Mouse (Mus musculus): ENCODE measurements around the gene Synpr. TPM values are rescaled to one million over a fixed set of nuclear protein-coding genes. Genes with fewer than 3 reads are reported as not detected.

Synpr gene
- polyA plus RNA-seq, 1 experiment, result 3.6 TPM

- no peak overlapping the region for H3K27ac ChIP-seq (ENCODE audit: control insufficient read depth, insufficient read depth, low read length)
- DNase-seq, result no peak
- no peaks in the 10 kb centered on the region for H3K4me1 ChIP-seq (replicated peaks; ENCODE audit: control insufficient read depth, insufficient read depth, low read length)
- no peaks in the 10 kb centered on the region for H3K27me3 ChIP-seq (ENCODE audit: control insufficient read depth, insufficient read depth, low read length)
- no peaks in the 10 kb centered on the region for H3K36me3 ChIP-seq (ENCODE audit: control insufficient read depth, insufficient read depth, low read length)
- TF ChIP-seq POLR2A (IDR thresholded peaks at IDR 0.05; ENCODE audit: control insufficient read depth, extremely low read depth, insufficient read depth, low read length, poor library complexity), result no peak
- no peak for TF ChIP-seq CTCF (IDR thresholded peaks at IDR 0.05; ENCODE audit: borderline replicate concordance, control insufficient read depth, extremely low read depth, insufficient read depth, low read length, poor library complexity)
- H3K4me3 ChIP-seq (ENCODE audit: control insufficient read depth, insufficient read depth, low read length), result no peak overlapping the region
- 60% methylated on average over 5 of the region's 5 CpGs for WGBS
Measured at GRCm38 (mm10) chr14:13505355-13505754, 220.8 kb downstream of the Synpr start.

GRCm38 (mm10) chr14:13518608-13519139 lies 234.1 kb downstream of the Synpr start:
- 92% methylated on average over 5 of the region's 5 CpGs for WGBS
- no peak for DNase-seq
- TF ChIP-seq POLR2A (IDR thresholded peaks at IDR 0.05; ENCODE audit: control insufficient read depth, extremely low read depth, insufficient read depth, low read length, poor library complexity) (no peak), CTCF (IDR thresholded peaks at IDR 0.05; ENCODE audit: borderline replicate concordance, control insufficient read depth, extremely low read depth, insufficient read depth, low read length, poor library complexity) (no peak)

DNA sequence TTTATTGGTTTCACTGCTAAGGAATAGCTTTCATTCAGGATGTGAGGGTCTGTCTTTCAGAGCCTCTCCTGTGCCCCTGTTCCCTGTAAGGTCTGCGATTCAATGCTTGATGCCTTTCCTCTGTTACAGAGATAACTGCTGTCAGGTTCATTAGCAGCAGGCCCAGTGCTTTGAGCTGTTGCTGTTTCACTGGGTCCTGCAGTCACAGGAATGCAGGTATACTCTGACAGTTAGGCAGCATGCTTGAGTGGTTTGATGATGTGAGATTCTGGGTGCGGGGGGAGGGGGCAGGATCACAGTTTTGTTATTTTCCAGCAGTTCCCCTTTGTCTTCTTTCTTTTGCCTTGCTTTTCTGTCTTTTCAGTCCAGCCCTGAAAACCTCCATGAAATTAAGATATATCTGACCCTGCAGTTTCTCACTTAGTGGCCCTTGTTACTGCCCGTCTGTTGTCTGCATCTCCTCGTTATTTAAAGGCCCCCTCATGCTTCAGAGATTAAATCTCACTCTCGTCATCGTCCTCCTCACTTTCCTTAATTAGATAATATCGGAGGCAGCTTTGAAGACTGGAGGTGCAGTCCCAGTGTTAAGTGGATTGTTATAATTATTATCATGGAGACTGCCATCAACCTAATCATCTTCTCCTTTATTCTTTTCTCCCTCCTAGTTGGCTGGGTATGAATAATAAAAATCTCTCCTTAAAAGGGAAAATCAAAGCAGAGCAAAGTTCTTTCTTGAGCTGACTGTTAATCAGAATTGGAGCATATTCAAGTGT lies 234.8 kb downstream of the Synpr start:
- no peaks in the 10 kb centered on the region for H3K4me1 ChIP-seq (replicated peaks; ENCODE audit: control insufficient read depth, insufficient read depth, low read length)
- no peak for DNase-seq
- WGBS, result 92% methylated on average over 7 of the region's 7 CpGs
- no peak for TF ChIP-seq POLR2A (IDR thresholded peaks at IDR 0.05; ENCODE audit: control insufficient read depth, extremely low read depth, insufficient read depth, low read length, poor library complexity)
- no peaks in the 10 kb centered on the region for H3K27me3 ChIP-seq (ENCODE audit: control insufficient read depth, insufficient read depth, low read length)
- no peak overlapping the region for H3K4me3 ChIP-seq (ENCODE audit: control insufficient read depth, insufficient read depth, low read length)
- no peak overlapping the region for H3K27ac ChIP-seq (ENCODE audit: control insufficient read depth, insufficient read depth, low read length)
- H3K36me3 ChIP-seq (ENCODE audit: control insufficient read depth, insufficient read depth, low read length), result no peaks in the 10 kb centered on the region

More at GRCm38 (mm10) chr14:13518608-13519139, 234.1 kb downstream of the Synpr start:
- no peaks in the 10 kb centered on the region for H3K36me3 ChIP-seq (ENCODE audit: control insufficient read depth, insufficient read depth, low read length)
- no peak overlapping the region for H3K27ac ChIP-seq (ENCODE audit: control insufficient read depth, insufficient read depth, low read length)
- no peak overlapping the region for H3K4me3 ChIP-seq (ENCODE audit: control insufficient read depth, insufficient read depth, low read length)
- H3K4me1 ChIP-seq (replicated peaks; ENCODE audit: control insufficient read depth, insufficient read depth, low read length), result no peaks in the 10 kb centered on the region
- H3K27me3 ChIP-seq (ENCODE audit: control insufficient read depth, insufficient read depth, low read length), result no peaks in the 10 kb centered on the region

DNA sequence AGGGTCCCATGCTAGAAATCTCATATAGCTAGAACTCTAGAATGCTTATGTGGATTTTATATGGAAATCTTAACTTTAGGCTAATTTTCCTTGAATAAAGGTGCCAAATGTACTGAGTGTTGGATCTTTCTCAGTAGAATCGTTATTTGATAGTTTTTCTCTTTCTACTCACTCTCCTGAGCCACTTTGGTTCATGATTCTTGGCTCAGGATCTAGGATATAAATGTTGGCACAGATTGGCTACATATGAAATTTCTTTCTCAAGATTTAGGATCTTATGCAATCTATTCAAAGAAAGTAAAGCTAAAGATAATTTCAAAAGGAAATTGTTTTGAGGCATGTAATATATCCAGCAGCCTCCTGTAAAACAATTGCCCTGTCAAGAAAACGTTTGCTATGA lies 263.2 kb downstream of the Synpr start:
- H3K36me3 ChIP-seq (ENCODE audit: control insufficient read depth, insufficient read depth, low read length), result no peaks in the 10 kb centered on the region
- H3K27ac ChIP-seq (ENCODE audit: control insufficient read depth, insufficient read depth, low read length), result no peak overlapping the region
- TF ChIP-seq CTCF (IDR thresholded peaks at IDR 0.05; ENCODE audit: borderline replicate concordance, control insufficient read depth, extremely low read depth, insufficient read depth, low read length, poor library complexity) (no peak), POLR2A (IDR thresholded peaks at IDR 0.05; ENCODE audit: control insufficient read depth, extremely low read depth, insufficient read depth, low read length, poor library complexity) (no peak)
- DNase-seq, result no peak
- 44% methylated on average over 2 of the region's 2 CpGs for WGBS
- H3K4me3 ChIP-seq (ENCODE audit: control insufficient read depth, insufficient read depth, low read length), result no peak overlapping the region
- no peaks in the 10 kb centered on the region for H3K4me1 ChIP-seq (replicated peaks; ENCODE audit: control insufficient read depth, insufficient read depth, low read length)
- H3K27me3 ChIP-seq (ENCODE audit: control insufficient read depth, insufficient read depth, low read length), result no peaks in the 10 kb centered on the region

GRCm38 (mm10) chr14:13551209-13551608 lies 266.6 kb downstream of the Synpr start:
- 72% methylated on average over 4 of the region's 4 CpGs for WGBS
- Histone ChIP-seq H3K4me1 (replicated peaks; ENCODE audit: control insufficient read depth, insufficient read depth, low read length) (no peaks in the 10 kb centered on the region), H3K4me3 (ENCODE audit: control insufficient read depth, insufficient read depth, low read length) (no peak overlapping the region), H3K36me3 (ENCODE audit: control insufficient read depth, insufficient read depth, low read length) (no peaks in the 10 kb centered on the region), H3K27ac (ENCODE audit: control insufficient read depth, insufficient read depth, low read length) (no peak overlapping the region), H3K27me3 (ENCODE audit: control insufficient read depth, insufficient read depth, low read length) (no peaks in the 10 kb centered on the region)
- TF ChIP-seq CTCF (IDR thresholded peaks at IDR 0.05; ENCODE audit: borderline replicate concordance, control insufficient read depth, extremely low read depth, insufficient read depth, low read length, poor library complexity) (no peak), POLR2A (IDR thresholded peaks at IDR 0.05; ENCODE audit: control insufficient read depth, extremely low read depth, insufficient read depth, low read length, poor library complexity) (no peak)
- DNase-seq, result no peak

DNA sequence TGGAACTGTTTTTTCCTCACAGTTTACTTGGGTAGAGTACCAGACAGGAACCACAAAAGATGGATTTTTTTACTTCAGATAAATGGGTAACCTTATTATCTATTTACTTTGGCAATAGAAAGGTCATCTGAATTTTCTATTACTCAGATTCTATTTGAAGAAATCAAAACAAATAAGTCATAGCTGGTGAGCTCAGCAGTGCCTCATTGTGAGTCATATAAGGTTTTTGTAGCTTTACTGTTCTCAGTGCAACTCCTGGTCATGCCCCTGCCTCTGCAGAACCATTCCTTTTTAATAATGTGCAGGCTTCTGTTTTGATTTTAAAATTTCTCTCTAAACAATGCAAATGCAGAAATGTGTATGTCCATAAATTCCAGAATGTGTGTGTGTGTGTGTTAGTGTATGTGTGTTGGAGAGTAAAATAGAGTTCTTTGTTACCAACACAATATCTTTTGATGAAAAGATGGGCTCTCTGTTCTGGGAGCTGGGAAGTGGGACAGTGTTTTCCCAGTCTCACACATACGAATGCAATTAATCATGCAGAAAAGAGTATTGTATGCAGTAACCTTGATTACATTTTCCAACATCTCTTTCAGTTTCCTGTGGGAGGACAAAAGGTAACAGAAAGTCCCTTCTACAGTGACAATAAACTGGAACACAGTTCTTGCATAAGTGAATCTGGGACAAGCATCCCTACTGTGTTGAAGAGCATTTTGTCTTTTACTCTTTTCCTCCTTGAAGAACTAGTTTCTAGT lies 269.2 kb downstream of the Synpr start:
- Histone ChIP-seq H3K36me3 (ENCODE audit: control insufficient read depth, insufficient read depth, low read length) (no peaks in the 10 kb centered on the region), H3K27me3 (ENCODE audit: control insufficient read depth, insufficient read depth, low read length) (no peaks in the 10 kb centered on the region), H3K4me3 (ENCODE audit: control insufficient read depth, insufficient read depth, low read length) (no peak overlapping the region), H3K27ac (ENCODE audit: control insufficient read depth, insufficient read depth, low read length) (no peak overlapping the region), H3K4me1 (replicated peaks; ENCODE audit: control insufficient read depth, insufficient read depth, low read length) (no peaks in the 10 kb centered on the region)
- no peak for DNase-seq
- 68% methylated on average over 1 of the region's 1 CpGs for WGBS
- TF ChIP-seq CTCF (IDR thresholded peaks at IDR 0.05; ENCODE audit: borderline replicate concordance, control insufficient read depth, extremely low read depth, insufficient read depth, low read length, poor library complexity) (no peak), POLR2A (IDR thresholded peaks at IDR 0.05; ENCODE audit: control insufficient read depth, extremely low read depth, insufficient read depth, low read length, poor library complexity) (no peak)

Measured in thymus, adult 2 months (tissue).